Mouse (Mus musculus) cerebellum, postnatal 14 days (tissue): ENCODE measurements around the gene Gpr176.

Source experiments
- DNase-seq, 2 experiments: peaks; one replicate each; pipeline ENCODE4 v3.0.0; 2021; ENCODE audit warnings: mixed read lengths in 2 of 2

Gpr176 gene

DNA sequence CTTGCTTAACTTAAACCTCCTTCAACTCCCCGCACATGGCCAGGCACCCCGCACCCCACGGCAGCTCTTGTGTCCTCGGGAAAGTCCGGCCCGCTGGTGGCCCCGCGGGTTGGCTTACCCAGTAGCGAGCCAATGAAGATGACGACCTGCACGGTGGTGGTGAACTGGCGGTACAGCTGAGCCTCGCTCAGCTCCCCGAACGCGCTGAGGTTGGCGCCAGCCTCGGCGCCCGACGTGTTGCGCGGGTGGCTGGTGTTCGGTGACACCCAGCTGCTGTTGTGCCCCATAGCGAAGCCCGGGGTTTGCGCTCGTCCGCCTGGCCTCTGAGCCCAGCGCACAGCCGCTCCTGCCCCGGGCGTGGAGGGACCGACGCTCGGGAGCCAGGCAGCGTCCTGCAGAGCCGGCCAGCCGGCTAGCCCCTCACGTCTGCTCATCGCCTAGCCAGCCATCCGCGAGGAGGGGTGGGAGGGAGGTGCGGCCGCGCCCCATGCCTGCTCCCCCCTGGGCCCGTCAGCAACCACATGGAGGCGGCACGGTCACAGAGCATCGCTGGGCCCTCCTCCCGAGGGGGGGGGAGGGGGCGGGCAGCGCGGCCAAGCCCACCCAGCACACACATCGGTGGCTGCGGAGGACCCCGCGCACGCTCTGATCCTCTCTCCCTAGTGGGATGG lies at the start of gene Gpr176:
TSS of gene Gpr176 (minus strand) at position 519 of the 671 bp plus-strand sequence.
- DNase-seq = peak; percentile 61 to 65

DNA sequence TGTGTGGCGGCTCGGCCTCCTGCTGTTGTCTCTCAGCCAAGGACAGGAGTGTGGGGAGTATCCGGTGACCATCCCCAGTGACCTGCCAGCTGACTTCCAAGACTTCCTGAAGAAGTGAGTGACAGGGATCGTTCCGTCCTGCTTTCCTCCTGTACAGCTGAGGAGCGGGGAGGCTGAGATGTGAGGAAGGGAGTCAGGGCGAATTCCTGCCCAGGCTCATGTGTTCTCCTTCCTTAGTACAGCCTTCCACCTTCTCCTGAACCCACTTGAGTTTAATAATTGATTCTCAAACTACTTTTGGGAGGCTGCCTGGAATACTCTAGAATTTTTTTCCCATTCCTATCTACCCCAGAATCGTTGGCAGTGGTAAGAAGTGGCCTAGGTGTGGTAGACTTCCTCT lies 49.2 kb upstream of the Gpr176 start:
- DNase-seq = no peak

DNA sequence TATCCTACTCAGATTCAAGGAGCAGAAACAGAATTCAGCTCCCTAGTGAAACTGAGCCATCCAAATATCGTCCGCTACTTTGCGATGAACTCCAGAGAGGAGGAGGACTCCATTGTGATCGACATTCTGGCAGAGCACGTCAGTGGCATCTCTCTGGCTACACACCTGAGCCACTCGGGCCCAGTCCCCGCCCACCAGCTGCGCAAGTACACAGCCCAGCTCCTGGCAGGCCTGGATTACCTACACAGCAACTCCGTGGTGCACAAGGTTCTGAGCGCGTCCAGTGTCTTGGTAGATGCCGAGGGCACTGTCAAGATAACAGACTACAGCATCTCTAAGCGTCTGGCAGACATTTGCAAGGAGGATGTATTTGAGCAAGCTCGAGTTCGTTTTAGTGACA lies 48.7 kb upstream of the Gpr176 start:
- no peak for DNase-seq

DNA sequence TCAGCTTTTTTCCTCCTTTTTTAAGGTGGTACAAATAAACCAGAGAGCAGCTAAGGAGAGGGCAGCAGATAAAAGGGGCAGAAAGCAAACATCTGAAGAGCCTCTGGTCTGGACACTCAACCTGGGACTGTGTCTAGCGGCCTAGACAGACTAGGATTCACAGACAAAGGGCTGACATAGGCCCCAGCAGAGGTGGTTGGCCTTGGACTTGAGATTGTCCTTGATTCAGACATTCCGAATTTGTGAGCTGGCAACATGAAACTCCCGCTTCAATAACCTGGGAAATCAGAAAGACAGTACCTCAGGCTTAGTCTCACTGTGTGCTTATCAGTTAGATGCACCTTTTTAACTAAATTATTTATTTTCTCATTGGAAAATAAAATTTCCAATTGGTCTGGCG lies 44.9 kb upstream of the Gpr176 start:
- no peak for DNase-seq

DNA sequence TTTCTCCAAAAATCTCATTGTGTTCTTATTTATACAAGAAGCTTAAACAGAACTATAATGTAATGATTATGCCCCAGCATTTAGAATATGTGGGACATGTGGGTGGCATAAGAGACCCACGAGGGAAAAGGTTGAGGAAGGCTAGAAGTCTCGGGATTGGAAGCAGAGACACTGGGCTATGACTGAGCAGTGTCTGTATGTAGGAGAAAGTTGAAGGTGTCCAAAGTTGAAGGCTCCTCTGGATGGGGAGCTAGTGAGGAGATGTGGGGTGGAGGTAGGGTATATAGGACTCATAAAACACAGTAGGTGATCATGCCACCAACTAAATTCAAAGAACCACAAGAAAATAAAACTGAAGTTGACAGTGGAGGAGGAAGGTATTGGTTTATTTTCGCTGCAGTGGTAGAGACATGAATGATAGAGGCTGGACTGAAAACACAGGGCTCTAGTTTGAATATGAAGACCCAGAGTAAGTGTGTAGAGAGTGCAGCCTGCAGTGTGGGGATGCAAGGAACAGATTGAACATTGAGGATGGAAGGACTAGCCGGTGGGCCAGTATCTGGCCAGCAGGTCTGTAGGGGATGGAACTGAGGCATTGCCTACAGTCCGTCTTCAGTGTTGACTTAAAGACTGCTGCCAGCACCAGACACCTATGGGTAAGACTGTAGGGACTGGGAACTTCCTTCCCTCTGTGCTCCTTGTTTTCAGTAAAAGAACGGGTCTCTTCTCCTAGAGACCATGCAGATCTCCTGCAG lies 42.6 kb upstream of the Gpr176 start:
- DNase-seq = no peak

DNA sequence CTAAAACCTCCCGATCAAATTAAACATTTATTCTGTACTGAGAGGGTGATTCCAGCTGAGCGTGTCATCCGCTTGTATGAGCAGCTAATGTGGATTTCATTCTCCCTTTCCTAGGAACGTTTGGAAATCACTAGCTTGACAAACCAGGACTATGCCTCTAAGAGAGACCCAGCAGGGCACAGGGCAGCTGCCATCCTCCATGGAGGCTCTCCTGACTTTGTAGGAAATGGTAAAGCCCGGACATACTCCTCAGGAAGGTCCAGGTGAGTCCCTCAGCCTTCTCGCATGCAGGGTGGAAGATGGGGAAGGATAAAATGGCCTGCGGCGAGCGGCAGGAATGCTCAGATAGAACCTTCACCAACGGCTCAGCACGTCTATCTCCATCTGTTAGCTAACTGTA lies 39.6 kb upstream of the Gpr176 start:
- no peak for DNase-seq

DNA sequence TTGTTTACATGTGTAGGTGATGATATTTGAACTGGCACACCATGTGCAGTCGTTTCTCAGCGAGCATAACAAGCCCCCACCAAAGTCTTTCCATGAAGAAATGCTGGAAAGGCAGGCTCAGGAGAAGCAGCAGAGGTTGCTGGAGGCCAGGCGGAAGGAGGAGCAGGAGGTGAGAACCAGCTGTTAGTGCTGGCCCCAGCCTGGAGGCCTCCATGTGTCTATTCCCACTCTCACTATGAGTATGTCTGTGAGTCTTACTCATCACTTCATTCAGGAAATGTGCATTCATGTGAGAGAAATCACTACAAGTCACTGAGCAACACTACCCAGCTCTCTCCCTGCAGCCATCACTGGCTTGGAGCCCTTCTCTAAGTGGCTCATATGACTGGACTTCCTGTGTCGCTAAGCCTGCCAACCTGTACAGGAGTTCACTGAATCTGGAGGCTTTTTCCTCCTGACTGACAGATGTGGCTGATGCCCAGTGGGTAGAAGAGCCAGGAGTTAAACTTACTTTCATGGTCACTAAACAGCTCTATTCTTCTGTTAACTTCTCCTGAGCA lies 35.2 kb upstream of the Gpr176 start:
- no peak for DNase-seq

DNA sequence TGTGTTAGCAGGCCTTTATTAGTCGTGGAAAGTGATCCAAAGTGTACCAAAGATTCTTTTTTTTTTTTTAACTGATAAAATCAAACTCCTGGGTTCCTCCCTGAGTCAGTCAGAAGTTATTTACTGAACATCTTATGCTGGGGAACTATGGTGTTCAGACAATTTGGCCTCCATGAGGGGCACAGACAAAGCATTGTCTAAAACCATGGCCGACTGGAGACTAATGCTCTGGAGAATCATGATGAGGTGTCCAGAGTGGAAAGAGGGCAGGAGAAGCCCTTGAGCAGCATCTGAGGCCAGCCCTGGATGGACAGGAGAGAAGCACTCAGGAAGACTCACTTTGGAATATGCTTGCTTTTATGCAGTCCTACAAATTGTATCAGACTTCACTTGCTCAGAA lies 33.6 kb upstream of the Gpr176 start:
- no peak for DNase-seq

DNA sequence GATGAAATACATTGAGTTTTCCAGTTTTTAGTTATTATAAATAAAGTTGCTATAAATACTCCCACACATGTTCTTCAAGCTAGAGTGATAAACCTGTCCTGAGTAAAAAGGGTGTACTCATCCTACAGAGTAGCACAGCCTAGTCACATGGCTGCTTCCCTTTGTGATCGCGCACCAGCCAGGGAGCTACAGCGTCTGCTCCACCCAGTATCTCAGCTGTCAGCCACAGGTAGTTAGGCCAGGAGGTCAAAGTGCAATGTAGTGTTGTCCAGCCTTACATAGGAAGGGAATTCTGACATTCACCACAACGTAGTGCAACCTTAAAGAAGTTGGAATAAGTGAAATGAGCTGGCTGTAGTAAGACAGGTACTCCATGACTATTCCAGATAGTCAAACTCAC lies 32.3 kb upstream of the Gpr176 start:
- no peak for DNase-seq

DNA sequence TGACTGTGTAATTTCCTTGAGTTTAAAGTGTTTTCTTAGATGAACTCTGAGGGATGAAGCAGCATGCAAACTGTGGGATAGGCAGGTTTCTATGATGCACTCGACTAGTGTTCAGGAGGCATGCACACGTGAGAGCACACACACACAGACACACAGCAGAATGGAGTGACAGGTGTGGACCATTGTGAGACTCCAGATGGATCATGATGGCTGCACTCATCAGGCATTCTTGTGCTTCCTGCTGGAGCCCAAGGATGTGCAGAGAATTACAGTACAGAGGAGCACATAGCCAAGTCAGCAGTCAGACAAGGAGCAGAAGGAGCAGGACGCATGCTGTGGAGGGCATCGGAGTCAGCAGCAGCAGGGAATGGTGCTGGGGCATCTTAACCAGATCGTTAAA lies 31.1 kb upstream of the Gpr176 start:
- no peak for DNase-seq

DNA sequence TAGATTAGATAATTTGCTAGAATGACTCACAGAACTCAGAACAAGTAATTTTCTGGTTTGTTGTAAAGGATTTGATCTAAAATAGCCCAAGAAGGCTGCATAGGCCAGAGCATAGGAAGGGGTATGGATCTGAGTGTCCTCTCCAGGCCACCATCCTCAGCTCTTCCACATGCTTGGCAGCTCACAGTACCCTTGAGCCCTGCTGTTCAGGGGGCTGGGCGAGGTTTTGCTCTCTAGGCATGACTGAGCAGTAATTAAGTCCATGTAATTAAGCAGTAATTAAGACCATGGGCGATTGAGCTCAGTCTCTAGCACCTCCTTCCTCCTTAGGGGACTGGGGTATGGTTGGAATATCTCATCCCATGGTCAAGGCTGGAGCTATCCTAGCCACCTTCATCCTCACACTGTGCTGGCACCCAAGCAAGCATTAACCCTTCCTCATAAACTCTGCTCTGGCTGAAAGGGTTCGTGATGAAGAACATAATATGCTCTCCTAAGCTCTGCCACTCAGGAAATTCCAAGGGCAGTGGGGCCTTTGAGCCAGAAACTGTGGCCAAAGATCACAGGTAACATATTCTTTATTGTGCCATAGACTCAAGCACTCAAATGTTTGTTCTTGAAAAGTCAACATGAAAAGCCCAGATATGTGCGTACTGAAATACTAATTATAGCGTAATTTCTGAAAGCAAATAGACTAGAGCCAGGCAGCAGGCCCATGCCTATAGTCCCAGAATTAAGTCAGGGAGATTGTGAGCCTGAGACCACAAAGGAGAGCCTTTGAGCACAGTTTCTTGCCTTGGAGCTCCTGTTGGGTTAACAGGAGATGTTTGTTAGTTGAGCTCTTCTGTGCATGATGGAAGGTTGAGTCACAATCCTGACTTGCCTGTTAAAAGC lies 28.9 kb upstream of the Gpr176 start:
- no peak for DNase-seq

DNA sequence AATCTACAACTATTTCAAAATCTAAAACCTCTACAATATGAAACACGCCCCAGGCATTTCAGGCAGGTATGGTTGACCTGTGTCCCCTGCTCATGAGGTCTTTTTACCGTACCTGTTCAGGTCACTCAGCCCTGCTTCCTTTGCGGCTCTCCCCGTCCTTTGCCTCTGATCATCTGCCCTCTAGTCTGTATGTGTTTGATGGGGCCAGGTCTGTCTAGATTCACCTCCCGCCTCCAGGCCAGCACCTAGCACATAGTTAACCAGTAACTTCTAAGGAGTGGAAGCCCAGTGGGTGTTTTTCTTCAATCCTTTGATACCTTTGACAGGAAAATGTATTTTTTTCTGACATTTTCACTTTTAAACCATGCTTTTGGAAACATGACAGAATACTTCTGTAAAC lies 26.5 kb upstream of the Gpr176 start:
- DNase-seq = no peak

DNA sequence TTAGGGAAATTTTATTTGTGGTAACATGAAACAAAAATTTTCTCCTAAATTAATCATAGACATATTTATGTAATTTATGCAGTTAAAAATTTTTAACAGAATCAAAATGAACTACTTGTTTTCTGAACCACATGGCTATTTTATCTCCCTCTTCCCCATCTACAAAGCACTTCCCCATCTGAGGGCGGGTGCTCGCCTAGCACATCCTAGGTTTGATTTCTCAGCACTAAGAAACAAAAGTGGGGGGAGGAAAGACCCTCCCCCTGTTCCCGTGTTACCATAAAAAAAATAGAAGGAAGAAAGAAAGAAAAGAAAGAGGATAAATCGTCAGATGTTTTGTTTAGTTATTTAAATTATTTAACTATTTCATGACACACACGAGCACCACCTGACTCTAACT lies 18.0 kb upstream of the Gpr176 start:
- no peak for DNase-seq

DNA sequence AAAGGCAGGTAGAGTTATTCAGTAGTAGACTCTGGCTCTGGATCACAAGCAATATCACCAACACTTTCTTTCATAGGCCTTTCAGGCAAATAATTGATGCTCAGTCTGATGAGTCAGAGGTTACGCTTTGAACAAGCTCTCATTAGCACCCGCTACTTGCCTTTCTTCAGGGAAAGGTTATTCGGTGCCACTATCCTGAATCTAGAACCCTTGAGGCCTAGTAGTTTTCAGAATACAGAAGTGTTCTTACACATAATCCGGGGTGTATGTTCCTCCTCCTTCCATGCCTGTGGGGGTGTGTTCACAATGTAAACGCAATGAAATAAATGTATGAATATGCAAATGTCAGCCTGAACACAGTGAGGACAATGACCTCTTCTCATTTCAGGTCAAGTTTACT lies 16.9 kb upstream of the Gpr176 start:
- DNase-seq = no peak

DNA sequence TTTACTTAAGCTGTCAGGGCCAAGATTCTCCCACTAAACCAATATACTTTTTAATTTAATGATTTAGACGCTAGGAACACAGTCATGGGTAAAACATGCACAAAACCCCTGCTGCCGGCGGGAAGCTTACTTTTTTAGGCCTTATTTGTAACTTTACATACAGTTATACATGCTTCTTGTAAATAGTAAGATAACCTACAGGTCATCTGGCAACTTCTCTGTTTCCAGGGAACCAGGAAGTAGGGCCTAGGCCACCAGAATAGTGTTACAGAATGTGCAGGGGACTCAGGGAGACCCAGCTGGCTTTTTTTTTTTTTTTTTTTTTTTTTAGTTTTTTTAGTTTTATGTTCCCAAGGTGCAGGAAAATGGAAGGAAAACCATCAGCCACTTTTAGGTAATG lies 16.4 kb upstream of the Gpr176 start:
- DNase-seq = no peak

DNA sequence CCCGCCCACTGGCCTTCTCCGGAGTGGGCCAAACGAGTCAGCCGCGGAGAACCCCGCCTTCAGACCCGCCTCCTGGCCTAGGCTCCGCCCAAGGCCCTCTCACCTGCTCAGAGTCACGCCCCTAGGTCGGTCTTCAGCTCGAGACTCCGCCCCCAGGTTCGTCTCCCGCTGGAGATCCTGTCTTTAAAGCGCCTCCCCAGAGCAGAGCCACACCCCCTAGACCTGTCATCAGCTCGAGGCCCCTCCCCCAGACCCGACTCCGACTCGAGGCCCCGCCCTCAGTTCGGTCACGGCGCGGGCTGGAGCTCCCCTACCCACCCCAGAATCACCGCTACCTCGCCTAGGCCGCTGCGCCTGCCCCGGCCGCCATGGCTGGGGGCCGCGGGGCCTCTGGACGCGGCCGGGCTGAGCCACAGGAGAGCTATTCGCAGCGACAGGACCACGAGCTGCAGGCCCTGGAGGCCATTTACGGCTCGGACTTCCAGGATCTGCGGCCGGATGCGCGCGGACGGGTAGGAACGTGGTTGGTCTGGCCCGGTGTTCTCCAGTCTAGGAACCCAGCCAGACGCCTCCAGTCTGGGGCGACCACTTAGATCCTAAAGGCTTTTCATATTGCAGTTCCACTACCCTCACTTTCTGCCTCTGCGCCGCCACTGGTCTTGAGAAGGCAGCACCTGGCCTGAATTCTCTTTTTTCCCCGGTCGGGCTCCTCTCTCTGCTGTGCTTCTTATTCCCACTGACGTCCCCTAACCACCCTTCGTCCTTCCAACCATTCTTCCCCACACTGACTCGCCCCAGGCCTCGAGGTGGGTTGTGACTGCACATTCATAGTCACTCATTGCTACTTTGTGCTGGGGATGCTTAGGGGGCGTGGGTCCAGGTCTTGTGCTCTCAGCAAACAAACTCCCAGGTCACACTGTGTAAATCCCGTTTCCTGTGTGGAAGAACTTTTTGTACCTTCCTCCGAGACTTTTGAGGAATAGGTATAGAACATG lies 15.4 kb upstream of the Gpr176 start, which contains the start of gene Eif2ak4:
TSS of gene Eif2ak4 (plus strand) at position 278 of the 995 bp plus-strand sequence.
- DNase-seq = peak; percentile 99

DNA sequence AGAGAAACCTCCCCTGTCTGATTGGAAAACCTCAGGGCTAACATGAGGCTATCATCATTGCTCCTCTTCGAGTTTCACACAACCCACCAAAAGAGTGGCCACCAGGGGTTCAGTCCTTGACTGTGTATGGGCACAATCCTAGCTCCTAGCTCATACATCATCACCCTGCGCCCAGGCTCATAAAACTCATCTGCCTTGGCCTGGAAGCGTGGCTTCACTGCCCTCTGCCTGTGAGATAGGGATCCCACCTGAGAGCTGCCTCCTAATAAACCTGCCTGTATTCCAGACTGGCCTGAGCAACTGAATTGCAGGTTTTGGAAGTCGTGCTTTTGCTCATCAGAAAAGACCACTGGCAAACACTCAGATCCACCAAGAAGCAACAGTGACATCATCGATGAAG lies 10.2 kb upstream of the Gpr176 start:
- DNase-seq = peak in 1 of 2 experiments; percentile 23

DNA sequence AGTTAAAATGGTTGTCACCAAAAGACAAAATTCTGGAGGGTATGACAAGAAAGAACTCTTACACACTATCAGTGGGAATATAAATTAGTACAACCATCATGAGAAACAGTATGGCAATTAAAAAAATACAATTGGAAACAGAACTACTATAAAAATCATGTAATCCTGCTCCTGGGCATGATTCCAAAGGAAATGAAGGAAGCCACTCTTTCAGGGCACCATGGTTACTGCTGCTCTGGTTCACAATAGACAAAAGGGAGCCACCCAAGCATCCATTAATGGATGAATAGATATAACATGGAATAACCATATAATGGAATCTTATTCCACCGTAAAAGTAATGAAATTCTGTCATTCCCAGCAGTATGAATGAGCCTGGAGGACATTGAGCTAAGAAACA lies 6.5 kb upstream of the Gpr176 start:
- DNase-seq = no peak

DNA sequence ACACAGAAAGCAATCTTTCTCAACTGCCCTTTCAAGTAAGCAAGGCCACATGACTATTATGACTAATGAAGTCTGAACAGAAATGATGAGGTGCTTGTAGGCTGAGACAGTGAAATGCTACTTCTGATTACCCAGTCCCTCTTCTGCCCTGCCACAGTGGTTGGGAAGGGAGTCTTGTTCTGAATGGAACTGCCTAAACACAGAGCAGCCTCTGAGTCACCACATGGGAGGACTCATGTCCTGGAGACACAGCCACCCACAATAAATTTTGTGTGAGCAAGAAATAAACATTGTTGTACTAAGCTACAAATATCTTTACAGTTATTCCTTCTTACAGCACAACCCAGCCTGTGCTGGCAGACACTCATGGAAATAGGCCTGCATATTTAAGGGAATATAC lies 2.7 kb upstream of the Gpr176 start:
- no peak for DNase-seq

DNA sequence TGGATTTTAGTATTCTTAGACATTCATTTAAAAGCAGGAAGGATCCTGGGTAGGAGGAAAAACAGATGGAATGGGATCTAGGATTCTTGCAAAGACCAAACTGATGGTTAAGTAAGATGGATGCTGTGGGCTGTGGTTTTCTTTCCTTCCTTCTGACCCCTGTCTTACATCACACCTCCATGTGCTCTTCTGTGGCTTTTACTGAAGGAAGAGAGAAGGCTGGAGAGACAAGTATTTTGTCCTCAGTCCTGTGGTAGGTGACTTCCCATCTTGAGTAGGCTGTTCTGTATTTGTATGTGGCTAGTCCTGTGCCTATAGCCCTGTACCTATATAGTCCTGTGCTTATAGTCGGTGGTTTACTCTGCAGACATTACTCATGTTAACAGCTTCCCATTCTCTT lies 2.3 kb upstream of the Gpr176 start:
- DNase-seq = no peak

DNA sequence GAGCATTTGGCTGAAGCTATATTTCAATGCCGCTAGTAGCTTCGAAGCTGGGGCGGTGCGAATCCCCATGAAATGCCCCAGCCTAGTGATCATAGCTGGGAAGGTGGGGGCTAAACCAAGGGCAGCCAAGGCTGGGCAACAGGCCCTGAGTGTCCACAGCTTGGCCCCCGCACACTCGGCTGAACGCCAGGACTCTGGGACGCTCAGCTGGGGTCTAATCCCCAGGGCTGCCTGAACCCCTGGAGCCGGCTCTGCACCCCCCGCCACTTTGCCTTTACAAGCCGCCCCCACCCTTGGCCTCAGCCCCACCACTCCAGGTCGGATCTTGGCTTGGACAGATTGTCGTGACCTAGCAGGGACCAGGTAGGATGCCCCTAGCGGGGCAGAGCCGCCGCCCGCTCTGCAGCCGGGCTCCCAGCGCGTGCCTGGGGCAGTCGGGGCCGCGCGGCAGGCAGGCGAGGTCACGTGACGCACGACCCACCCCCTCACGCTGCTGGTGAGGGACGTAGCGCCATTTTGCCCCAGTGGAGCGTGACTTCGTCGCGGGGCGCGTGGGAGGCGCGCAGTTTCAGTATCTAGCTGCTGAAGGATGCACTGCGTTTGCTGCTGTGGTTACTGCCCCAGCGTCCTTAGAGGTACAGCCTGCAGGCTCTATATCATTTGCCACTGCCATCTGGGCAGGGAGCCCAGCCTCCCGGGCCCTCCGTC lies 507 bp upstream of the Gpr176 start:
- peak; percentile 87 to 92 for DNase-seq
